Mouse (Mus musculus) CH12.LX (cell line): Measurements from ENCODE around the gene Zbtb20. TPM values are rescaled to one million over a fixed set of nuclear protein-coding genes. Genes with fewer than 3 reads are reported as not detected.

Source experiments
- DNase-seq: peaks from one replicate; pipeline ENCODE4 v3.0.0-alpha.2; 2013; ENCODE audit errors: extremely low read depth
- H3K27ac ChIP-seq: 2 replicates; pipeline ENCODE4 v1.5.1; 2012; ENCODE audit warnings: low read depth, mild to moderate bottlenecking, control low read depth, moderate library complexity; ENCODE audit not compliant: insufficient read depth
- H3K27me3 ChIP-seq: replicated peaks from 2 replicates; pipeline ENCODE3; 2012; ENCODE audit warnings: inconsistent platforms
- H3K36me3 ChIP-seq, 2 experiments: replicated peaks in 1 of 2; 2 replicates each; pipeline versions ENCODE3 to v1.6.1; 2012; ENCODE audit warnings: inconsistent platforms in 1 of 2, low read length in 1 of 2, mild to moderate bottlenecking in 1 of 2, mixed read lengths in 1 of 2, moderate library complexity in 1 of 2; ENCODE audit not compliant: control insufficient read depth in 1 of 2, insufficient read depth in 1 of 2
- H3K4me1 ChIP-seq, 2 experiments: 2 replicates each; pipeline ENCODE4 v1.6.1; 2012; ENCODE audit warnings: inconsistent platforms in 1 of 2, moderate library complexity in 1 of 2; ENCODE audit not compliant: insufficient read depth in 2 of 2, control insufficient read depth in 1 of 2
- H3K4me2 ChIP-seq: 2 replicates; pipeline ENCODE4 v1.6.1; 2012; ENCODE audit warnings: low read depth, mild to moderate bottlenecking, control low read depth; ENCODE audit not compliant: poor library complexity, insufficient read depth, severe bottlenecking
- H3K4me3 ChIP-seq, 3 experiments: fragments of 150-350 bp in 1 of 3; sonication (generic) in 1 of 3; replicated peaks in 1 of 3; 2 replicates each; pipeline versions ENCODE3 to v1.5.1; 2011 to 2012; ENCODE audit warnings: low read depth in 2 of 3, low read length in 2 of 3, mild to moderate bottlenecking in 2 of 3, moderate library complexity in 2 of 3, control low read depth in 1 of 3, improper control_type of control experiment in 1 of 3, inconsistent platforms in 1 of 3, mixed read lengths in 1 of 3; ENCODE audit not compliant: poor library complexity in 1 of 3
- H3K79me2 ChIP-seq: replicated peaks from 2 replicates; pipeline ENCODE4 v1.6.1; 2012; ENCODE audit warnings: mild to moderate bottlenecking, moderate library complexity; ENCODE audit not compliant: control insufficient read depth, poor library complexity, insufficient read depth, severe bottlenecking; ENCODE audit errors: extremely low read depth
- H3K9ac ChIP-seq: 2 replicates; pipeline ENCODE4 v1.6.1; 2012; ENCODE audit warnings: low read depth, mild to moderate bottlenecking, control low read depth, moderate library complexity; ENCODE audit not compliant: insufficient read depth
- H3K9me3 ChIP-seq: replicated peaks from 2 replicates; pipeline ENCODE3; 2012; ENCODE audit warnings: low read length, inconsistent platforms, mixed read lengths
- CTCF ChIP-seq, 2 experiments: IDR thresholded peaks in 1 of 2; conservative IDR thresholded peaks in 1 of 2; 2 replicates each; pipeline ENCODE4 v1.5.1; 2011 to 2012; ENCODE audit warnings: low read depth in 2 of 2, low read length in 2 of 2, improper control_type of control experiment in 1 of 2, inconsistent platforms in 1 of 2, mild to moderate bottlenecking in 1 of 2, moderate library complexity in 1 of 2
- ELF1 ChIP-seq: IDR thresholded peaks from 2 replicates; pipeline ENCODE4 v1.6.1; 2014; ENCODE audit warnings: low read depth, mild to moderate bottlenecking, inconsistent platforms, low read length, improper control_type of control experiment
- EP300 ChIP-seq: IDR thresholded peaks from 2 replicates; pipeline ENCODE4 v1.6.1; 2011; ENCODE audit warnings: low read length, improper control_type of control experiment
- ETS1 ChIP-seq: conservative IDR thresholded peaks from 2 replicates; pipeline ENCODE4 v1.6.1; 2012; ENCODE audit warnings: low read depth, mild to moderate bottlenecking, inconsistent platforms, low read length, improper control_type of control experiment, moderate library complexity
- GABPA ChIP-seq: IDR thresholded peaks from 2 replicates; pipeline ENCODE4 v1.6.1; 2012; ENCODE audit warnings: low read depth, low read length, improper control_type of control experiment, inconsistent platforms; ENCODE audit not compliant: insufficient replicate concordance
- HCFC1 ChIP-seq: IDR thresholded peaks from 2 replicates; pipeline ENCODE4 v1.6.1; 2012; ENCODE audit warnings: low read depth, mild to moderate bottlenecking, inconsistent platforms, low read length, improper control_type of control experiment
- JUN ChIP-seq: IDR thresholded peaks from 2 replicates; pipeline ENCODE4 v1.6.1; 2011; ENCODE audit warnings: low read depth, mild to moderate bottlenecking, low read length, improper control_type of control experiment, moderate library complexity; ENCODE audit not compliant: insufficient read depth
- JUND ChIP-seq: conservative IDR thresholded peaks from 2 replicates; pipeline ENCODE4 v1.6.1; 2011; ENCODE audit warnings: low read depth, low read length, improper control_type of control experiment
- KAT2A ChIP-seq: IDR thresholded peaks from 2 replicates; pipeline ENCODE4 v1.6.1; 2012; ENCODE audit warnings: low read length, improper control_type of control experiment, inconsistent platforms; ENCODE audit not compliant: insufficient replicate concordance
- MAFK ChIP-seq: IDR thresholded peaks from 2 replicates; pipeline ENCODE4 v1.6.1; 2011; ENCODE audit warnings: low read length, improper control_type of control experiment; ENCODE audit not compliant: insufficient replicate concordance
- MAX ChIP-seq: IDR thresholded peaks from 2 replicates; pipeline ENCODE4 v1.6.1; 2011; ENCODE audit warnings: low read length, improper control_type of control experiment
- MAZ ChIP-seq: IDR thresholded peaks from 2 replicates; pipeline ENCODE4 v1.6.1; 2012; ENCODE audit warnings: low read depth, mild to moderate bottlenecking, inconsistent platforms, low read length, improper control_type of control experiment, moderate library complexity
- MEF2A ChIP-seq: IDR thresholded peaks from 2 replicates; pipeline ENCODE4 v1.6.1; 2014; ENCODE audit warnings: low read depth, mild to moderate bottlenecking, inconsistent platforms, low read length, improper control_type of control experiment, borderline replicate concordance
- MXI1 ChIP-seq: IDR thresholded peaks from 2 replicates; pipeline ENCODE4 v1.6.1; 2011; ENCODE audit warnings: mild to moderate bottlenecking, low read depth, low read length, improper control_type of control experiment
- MYC ChIP-seq: IDR thresholded peaks from 2 replicates; pipeline ENCODE4 v1.6.1; 2011; ENCODE audit warnings: low read depth, mild to moderate bottlenecking, improper control_type of control experiment, low read length
- NELFE ChIP-seq: IDR thresholded peaks from 2 replicates; pipeline ENCODE4 v1.6.1; 2011; ENCODE audit warnings: low read depth, low read length, improper control_type of control experiment
- PAX5 ChIP-seq: IDR thresholded peaks from 2 replicates; pipeline ENCODE4 v1.6.1; 2012; ENCODE audit warnings: low read length, inconsistent platforms, mixed read lengths
- POLR2A ChIP-seq: IDR thresholded peaks from 2 replicates; pipeline ENCODE4 v1.6.1; 2011; ENCODE audit warnings: low read depth, mild to moderate bottlenecking, improper control_type of control experiment, low read length
- POLR2AphosphoS2 ChIP-seq: IDR thresholded peaks from 2 replicates; pipeline ENCODE4 v1.6.1; 2011; ENCODE audit warnings: low read depth, low read length, improper control_type of control experiment
- SIN3A ChIP-seq: IDR thresholded peaks from 2 replicates; pipeline ENCODE4 v1.6.1; 2012; ENCODE audit warnings: low read length, improper control_type of control experiment, inconsistent platforms
- SMC3 ChIP-seq: IDR thresholded peaks from 2 replicates; pipeline ENCODE4 v1.6.1; 2011; ENCODE audit warnings: low read depth, low read length, improper control_type of control experiment
- TCF12 ChIP-seq: IDR thresholded peaks from 2 replicates; pipeline ENCODE4 v1.6.1; 2014; ENCODE audit warnings: low read depth, mild to moderate bottlenecking, inconsistent platforms, low read length, improper control_type of control experiment
- UBTF ChIP-seq: IDR thresholded peaks from 2 replicates; pipeline ENCODE4 v1.6.1; 2012; ENCODE audit warnings: low read depth, mild to moderate bottlenecking, inconsistent platforms, low read length, improper control_type of control experiment, moderate library complexity
- USF1 ChIP-seq: IDR thresholded peaks from 2 replicates; pipeline ENCODE4 v1.6.1; 2014; ENCODE audit warnings: low read depth, mild to moderate bottlenecking, inconsistent platforms, low read length, improper control_type of control experiment
- USF2 ChIP-seq: conservative IDR thresholded peaks from 2 replicates; pipeline ENCODE4 v1.6.1; 2011; ENCODE audit warnings: low read depth, low read length, improper control_type of control experiment
- ZKSCAN1 ChIP-seq: IDR thresholded peaks from 2 replicates; pipeline ENCODE4 v1.6.1; 2012; ENCODE audit warnings: low read depth, inconsistent platforms, low read length, improper control_type of control experiment, borderline replicate concordance
- ZMIZ1 ChIP-seq: IDR thresholded peaks from 2 replicates; pipeline ENCODE4 v1.6.1; 2012; ENCODE audit warnings: low read depth, mild to moderate bottlenecking, inconsistent platforms, low read length, improper control_type of control experiment
- dilution Hi-C: fragments of 300-500 bp; cut with MboI; formaldehyde crosslinking; loops from 2 replicates; pipeline ENCODE4 v1.14.3; 2020; ENCODE audit warnings: low sequenced_read_pairs; ENCODE audit not compliant: extremely low pct_unique_long_range_greater_than_20kb, extremely low pct_ligation_motif_present
- in situ Hi-C: fragments of 300-500 bp; cut with MboI; formaldehyde crosslinking; loops from 3 replicates; pipeline ENCODE4 v1.14.3; 2019; ENCODE audit warnings: low sequenced_read_pairs, low pct_ligation_motif_present, low pct_unique_long_range_greater_than_20kb, mixed read lengths
- polyA plus RNA-seq: library from polyadenylated mRNA; unstranded; fragments of >175 nt; gene quantifications from 2 replicates; pipeline ENCODE4 v1.2.1, GENCODE M21; 2012; ENCODE audit warnings: low read depth; ENCODE audit not compliant: insufficient read length
- total RNA-seq, 2 experiments: library from RNA; depleted of rRNA; stranded (reverse); fragments of 300-350 nt in 1 of 2; fragments of >200 nt in 1 of 2; gene quantifications; 2 replicates each; pipeline ENCODE4 v1.2.3; 2012 to 2014

The Zbtb20 gene
- total and polyA plus RNA-seq, 3 experiments: 24.9 to 58.0 (median 51.6) TPM

DNA sequence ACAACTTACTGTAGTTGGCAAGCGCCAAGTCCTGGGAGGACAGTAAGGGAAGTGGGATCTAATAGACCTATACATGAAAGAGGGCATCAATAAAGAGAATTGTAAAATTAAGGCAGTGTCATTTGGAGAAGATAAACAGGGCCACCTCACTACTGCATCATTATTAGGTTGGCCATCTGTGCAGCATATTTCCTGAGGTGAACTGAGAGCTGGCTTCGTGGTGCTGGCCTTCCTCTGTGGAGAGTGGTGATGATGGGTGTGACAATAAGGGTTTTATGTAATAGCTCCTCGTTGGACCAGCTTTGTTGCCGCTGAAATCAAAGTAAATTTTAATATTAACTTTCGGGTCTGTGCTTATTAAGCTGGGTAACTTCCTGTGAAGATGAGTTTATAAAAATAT is 223.0 kb downstream of the Zbtb20 start:
- no peak overlapping the region for H3K4me2 ChIP-seq
- no peaks in the 10 kb centered on the region for H3K79me2 ChIP-seq
- H3K4me3 ChIP-seq: no peak overlapping the region
- no peak overlapping the region for H3K9ac ChIP-seq
- no peaks in the 10 kb centered on the region for H3K9me3 ChIP-seq
- H3K4me1 ChIP-seq: no peaks in the 10 kb centered on the region
- no peak overlapping the region for H3K27ac ChIP-seq
- in situ Hi-C loops (no loop called here), dilution Hi-C loops (no loop called here)
- no peaks in the 10 kb centered on the region for H3K36me3 ChIP-seq
- DNase-seq: no peak
- H3K27me3 ChIP-seq: no peaks in the 10 kb centered on the region
- TF ChIP-seq MXI1 (no peak), POLR2AphosphoS2 (no peak), JUN (no peak), ZMIZ1 (no peak), KAT2A (no peak), MAFK (no peak), MEF2A (no peak), ELF1 (no peak), SMC3 (no peak), GABPA (no peak), USF1 (no peak), MAX (no peak), USF2 (no peak)

DNA sequence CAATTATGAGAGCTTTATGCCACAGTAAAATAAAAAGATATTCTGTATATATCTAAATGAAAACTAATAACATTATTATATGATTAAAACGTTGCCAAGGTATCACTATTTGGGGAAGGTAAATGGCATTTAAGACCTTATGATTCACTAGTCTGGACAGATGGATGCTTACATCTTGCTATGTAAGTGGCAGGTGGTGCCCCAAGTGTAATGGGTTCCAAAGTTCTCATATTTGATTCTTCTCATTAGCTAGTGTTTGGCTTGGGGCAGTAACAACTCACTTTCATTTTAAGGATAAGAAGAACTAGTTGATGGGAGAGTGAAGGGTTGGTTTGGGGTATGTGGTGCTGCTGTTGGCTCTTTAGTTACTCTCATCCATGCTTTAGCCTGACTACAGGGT is 235.6 kb downstream of the Zbtb20 start:
- H3K27me3 ChIP-seq: no peaks in the 10 kb centered on the region

More for the DNA sequence above, 235.6 kb downstream of the Zbtb20 start:
- dilution Hi-C loops: no loop called here
- DNase-seq: no peak
- Histone ChIP-seq H3K4me1 (no peaks in the 10 kb centered on the region), H3K79me2 (no peaks in the 10 kb centered on the region), H3K36me3 (no peaks in the 10 kb centered on the region), H3K9me3 (no peaks in the 10 kb centered on the region), H3K9ac (no peak overlapping the region), H3K27ac (no peak overlapping the region), H3K4me2 (no peak overlapping the region), H3K4me3 (no peak overlapping the region)
- in situ Hi-C loops: no loop called here
- TF ChIP-seq TCF12 (no peak), JUND (no peak), ZKSCAN1 (no peak), MXI1 (no peak), ETS1 (no peak), POLR2A (no peak), NELFE (no peak), MAZ (no peak), HCFC1 (no peak), SIN3A (no peak), GABPA (no peak), EP300 (no peak), UBTF (no peak), CTCF (conservative IDR thresholded peaks at IDR 0.05 in 1 of 2, IDR thresholded peaks at IDR 0.05 in 1 of 2; ENCODE audit: low read depth in 2 of 2, low read length in 2 of 2) (no peak), SMC3 (no peak), MYC (no peak), MAFK (no peak), PAX5 (no peak)
